Mouse (Mus musculus): ENCODE results near the gene Hyls1.
"Not testable (repeated sequence)": the region's sequence is repeated elsewhere in the genome, so short reads cannot be mapped to it uniquely, and the experiment has no call there.

Gene Hyls1

DNA sequence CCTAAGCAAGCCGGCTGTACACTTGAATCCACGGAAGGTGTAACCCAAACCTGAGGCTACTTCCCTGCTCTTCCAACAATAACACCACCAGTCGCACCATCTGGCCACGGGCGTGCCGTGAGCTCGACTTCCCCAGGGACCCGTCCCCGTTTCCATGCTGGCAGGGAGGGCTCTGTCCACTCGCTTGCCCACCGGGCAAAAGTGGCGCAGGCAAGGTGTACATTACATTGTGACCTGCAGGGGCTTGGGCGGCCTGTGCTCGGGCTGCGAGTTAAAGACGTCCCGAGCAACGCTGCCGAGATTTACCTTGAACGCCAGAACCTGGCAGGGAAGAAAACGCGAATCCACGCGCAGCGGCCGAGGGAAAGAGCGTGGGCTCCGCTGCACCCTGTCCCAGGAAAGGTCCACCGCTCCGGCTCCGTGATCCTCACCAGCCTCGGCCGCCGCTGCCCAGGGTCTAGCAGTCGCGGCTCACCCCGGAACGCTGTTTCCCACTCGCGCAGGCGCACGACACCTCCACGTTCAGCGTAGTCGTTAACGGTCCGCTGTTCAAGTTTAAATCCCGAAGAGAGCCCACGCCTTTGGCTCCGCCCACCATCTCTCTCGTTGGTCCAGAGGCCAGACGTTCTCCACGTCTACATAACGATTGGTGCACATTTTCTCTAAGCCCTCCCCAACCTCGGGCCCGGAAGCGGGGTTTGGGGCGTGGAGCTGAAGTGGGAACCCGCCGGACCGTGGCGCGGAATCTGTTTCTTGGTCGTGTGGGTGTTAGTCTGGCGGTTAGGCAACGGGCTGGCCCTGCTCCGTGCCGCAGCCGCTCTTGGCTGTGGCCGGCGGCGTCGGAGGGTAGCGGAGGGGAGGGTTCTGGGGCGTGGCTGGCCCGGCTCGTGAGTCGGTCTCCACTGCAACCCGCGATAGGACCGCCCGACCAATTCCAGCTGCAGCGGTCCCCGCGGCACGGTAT, at the start of gene Hyls1, which contains the start of gene Pate2:
Gene Hyls1, minus strand, starts transcription at position 828 of the 964 bp plus-strand sequence.
Gene Pate2, plus strand, starts transcription at position 714 of the 964 bp plus-strand sequence.
- DNase-seq (ENCODE audit: low spot score), result peak; percentile 95

DNA sequence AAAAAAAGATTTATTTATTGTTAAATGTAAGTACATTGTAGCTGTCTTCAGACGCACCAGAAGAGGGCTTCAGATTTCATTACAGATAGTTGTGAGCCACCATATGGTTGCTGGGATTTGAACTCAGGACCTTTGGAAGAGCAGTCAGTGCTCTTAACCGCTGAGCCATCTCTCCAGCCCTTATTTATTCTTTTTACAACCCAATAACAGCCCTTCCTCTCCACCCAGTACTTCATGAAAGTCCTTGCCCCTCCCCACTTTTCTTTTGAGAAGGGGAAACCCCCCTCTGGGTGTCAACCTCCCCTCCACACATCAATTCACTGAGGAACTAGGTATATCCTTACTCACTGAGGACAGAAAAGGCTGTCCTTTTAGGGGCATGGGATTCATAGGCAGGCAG, 46.6 kb upstream of the Hyls1 start:
- DNase-seq (ENCODE audit: low spot score), result not testable (repeated sequence)

DNA sequence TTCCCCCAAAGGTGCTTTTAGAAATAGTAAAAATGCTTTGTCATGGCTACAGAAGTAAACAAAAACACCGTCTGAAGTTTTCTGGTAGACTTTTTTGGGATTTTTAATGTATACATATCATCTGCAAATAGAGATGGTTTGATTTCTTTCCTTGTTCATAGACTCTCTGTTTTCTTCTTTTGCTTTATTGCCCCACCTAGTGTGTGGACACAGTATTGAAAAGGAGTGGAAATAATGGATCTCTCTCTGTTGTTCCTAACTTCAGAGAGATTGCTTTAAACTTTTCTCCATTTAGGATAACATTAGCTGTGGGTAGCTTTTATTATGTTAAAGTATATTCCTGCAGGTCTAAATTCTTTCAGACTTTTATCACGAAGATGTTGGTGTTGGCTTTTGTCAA, 43.8 kb upstream of the Hyls1 start:
- no peak for DNase-seq (ENCODE audit: low spot score)

- DNase-seq (ENCODE audit: low spot score), result no peak
Observed at GRCm38 (mm10) chr9:35611841-35612240, 41.6 kb upstream of the Hyls1 start, which contains the start of gene Pate4. Gene Pate4, minus strand, starts transcription at chr9:35611941.

- DNase-seq (ENCODE audit: low spot score), result no peak
Observed at GRCm38 (mm10) chr9:35607647-35608405, 37.6 kb upstream of the Hyls1 start.

DNA sequence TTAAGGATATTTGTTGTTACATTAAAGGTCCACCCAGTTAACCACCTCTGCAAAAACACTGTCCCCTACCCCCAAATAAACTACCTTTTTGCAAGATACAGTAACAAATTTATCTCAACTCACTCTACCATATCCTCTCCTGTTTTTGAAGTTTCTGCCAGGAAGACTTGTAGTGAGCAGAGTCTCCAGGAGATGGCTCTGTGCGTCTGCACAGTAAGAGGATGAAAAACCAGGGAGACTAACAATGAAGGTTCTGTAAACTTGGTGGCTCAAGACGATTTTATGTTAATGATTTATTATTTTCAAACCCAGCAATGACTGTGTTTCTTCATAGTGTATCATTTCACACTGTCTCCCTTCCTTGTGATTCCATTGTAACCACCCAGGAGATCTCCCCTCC, 22.7 kb upstream of the Hyls1 start:
- no peak for DNase-seq (ENCODE audit: low spot score)

DNA sequence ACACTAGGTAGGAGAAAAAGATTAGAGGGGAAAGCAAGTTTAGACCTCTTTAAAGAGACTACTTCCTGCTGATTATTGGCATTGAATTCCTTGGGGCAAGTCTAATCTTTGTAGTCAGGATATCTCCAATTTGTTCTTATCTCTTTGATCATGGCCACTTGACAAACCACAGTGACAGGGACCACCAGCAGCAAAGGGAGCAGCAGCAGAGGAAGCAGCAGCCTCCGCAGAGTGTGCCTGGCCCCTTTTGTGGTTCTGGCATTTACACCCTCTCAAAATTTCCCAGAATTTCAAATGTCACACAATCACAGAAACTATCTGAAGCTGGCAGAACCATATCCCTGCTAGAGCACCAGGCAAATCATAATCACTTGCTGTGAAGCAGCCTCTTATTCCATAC, 17.5 kb upstream of the Hyls1 start:
- no peak for DNase-seq (ENCODE audit: low spot score)

DNA sequence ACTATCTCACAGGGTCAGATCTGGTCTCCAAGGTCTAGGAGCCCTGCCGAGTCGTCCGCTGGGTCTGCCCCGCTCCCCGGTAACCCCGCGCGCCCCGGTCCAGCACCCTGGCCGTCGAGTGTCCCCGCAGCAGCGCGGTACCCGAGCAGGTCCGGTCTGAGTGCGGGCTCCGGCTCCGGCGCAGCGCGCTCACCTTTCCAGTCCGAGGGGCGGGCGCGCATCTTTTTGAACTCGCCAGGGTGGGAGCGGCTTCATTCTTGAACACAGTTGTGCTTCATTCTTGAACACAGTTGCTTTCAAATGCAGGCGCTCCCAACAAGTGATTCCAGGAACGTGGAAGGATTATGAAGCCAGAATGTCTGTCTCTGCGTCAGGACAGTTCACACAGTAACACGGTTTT, 4.2 kb upstream of the Hyls1 start:
- DNase-seq (ENCODE audit: low spot score), result no peak

GRCm38 (mm10) chr9:35570663-35571062, 465 bp upstream of the Hyls1 start:
- no peak for DNase-seq (ENCODE audit: low spot score)

DNA sequence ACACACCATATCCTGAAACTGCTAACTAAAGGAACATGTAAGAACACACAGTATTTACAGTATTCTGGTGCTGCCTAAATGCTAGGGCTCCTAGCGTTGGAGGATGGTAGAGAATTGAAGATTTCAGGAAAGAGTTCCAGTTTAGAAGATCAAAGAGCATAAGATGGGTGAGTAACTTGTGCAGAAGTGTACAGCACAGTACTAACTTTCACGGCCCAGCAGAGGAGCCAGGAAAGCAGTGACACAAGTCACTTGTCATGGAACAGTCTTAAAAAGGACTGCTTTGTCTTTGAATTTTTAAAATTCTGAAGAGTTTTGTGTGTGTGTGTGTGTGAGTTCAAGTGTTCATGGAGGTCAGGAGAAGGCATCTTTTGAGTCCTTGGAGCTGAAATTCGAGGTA, 2.2 kb downstream of the Hyls1 start:
- no peak for DNase-seq (ENCODE audit: low spot score)

- no peak for DNase-seq (ENCODE audit: low spot score)
Observed at GRCm38 (mm10) chr9:35564536-35565240, 5.5 kb downstream of the Hyls1 start.

- DNase-seq (ENCODE audit: low spot score), result no peak
Observed at GRCm38 (mm10) chr9:35561583-35561982, 8.6 kb downstream of the Hyls1 start.

DNA sequence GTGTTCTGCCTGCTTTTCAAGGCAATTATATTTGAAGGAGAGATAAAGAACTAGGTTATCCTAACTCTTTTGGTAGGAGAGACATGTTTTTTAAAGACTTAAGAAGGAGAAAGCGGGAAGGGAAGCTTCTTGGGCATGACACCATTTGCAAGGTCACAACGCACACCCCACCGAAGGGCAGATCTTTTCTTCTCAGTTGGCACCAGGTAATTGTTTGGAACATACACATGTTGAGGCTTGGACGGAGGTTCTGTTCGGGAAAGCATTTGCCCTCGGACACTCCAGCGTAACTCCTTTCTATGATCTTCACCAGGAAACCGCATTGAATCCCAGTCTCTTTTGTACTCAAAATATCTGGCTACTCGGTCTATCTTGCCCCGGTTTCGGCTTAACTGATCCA, 9.1 kb downstream of the Hyls1 start:
- DNase-seq (ENCODE audit: low spot score), result no peak

GRCm38 (mm10) chr9:35559009-35559890, 10.9 kb downstream of the Hyls1 start:
- DNase-seq (ENCODE audit: low spot score), result peak; percentile 88

DNA sequence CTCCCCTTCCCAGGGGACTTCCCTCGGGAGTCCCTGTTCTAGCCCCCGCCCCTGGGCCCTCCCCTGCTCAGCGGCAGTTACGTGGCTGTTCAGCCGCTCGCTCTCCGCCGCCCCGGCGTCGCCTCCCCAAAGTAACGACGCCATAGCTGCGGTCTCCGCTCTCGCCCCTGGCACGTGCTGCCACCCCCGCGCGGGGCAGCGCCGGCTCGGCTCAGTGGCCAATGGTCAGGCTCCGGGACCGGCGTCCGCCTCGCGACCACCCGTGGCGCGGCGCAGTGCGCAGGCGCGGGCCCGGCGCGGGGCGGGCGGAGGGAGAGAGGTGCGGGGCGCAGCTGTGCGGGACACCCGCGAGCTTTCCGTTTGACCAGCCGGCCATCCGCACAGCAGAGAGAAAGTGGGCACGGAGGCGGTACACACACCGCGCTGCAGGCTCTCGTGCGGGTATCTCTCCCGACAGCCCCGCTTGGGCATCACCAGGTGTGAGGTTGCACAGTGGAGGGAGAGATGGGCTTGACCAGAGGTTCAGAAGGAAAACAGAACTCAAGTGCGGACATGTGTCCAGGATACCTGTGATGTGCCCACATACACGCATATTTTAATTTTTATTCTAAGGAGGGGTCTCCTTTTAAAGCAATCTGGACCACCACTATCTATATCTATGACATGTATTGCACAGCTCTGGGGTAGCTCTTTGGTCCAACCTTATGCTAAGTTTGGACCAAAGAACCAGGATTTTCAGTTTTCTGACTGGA, 11.8 kb downstream of the Hyls1 start, which contains the start of the genes Ddx25 and Pus3:
Gene Ddx25, minus strand, starts transcription at position 272 of the 752 bp plus-strand sequence.
Gene Pus3, plus strand, starts transcription at position 339 of the 752 bp plus-strand sequence.
- peak; percentile 74 for DNase-seq (ENCODE audit: low spot score)

- no peak for DNase-seq (ENCODE audit: low spot score)
Observed at GRCm38 (mm10) chr9:35556494-35557102, 13.6 kb downstream of the Hyls1 start.

DNA sequence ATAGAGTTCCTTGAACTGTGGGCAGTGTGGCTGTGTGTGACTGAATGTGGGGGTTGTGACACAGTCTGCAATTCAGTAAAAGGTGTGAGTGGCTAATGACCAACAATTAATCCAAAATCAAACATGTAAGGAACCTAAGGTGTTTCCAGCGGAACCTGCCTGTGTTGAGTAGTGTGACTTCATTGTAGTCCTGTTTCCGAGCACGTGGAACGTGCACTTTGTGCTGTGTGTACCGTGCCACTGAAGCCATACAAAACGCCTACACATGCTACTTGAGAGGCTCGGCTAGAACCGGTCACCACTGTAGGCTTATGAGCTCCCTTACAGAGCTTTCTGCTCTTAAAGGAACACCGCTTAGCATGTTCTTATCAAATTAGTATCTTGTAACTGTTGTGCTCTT, 21.7 kb downstream of the Hyls1 start:
- no peak for DNase-seq (ENCODE audit: low spot score)

DNA sequence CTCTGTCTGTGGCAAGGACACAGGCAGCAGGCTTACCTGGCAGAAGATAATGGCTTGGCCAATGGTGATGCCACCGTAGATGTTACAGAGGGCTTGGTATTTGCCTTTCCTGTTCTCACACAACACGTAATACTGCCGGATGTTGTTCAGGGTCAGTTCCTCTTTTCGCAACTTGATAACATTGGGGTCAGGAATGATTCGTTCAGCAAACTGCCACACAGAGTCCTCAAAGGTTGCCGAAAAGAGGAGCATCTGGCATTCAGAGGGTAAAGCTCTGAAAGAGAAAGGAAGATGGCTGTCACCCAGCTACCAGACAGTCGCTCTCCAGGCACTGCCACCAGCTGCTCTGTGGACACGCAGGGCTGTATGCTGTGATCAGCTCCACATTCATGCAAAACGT, 23.5 kb downstream of the Hyls1 start:
- no peak for DNase-seq (ENCODE audit: low spot score)

- DNase-seq (ENCODE audit: low spot score), result no peak
Observed at GRCm38 (mm10) chr9:35545704-35546103, 24.5 kb downstream of the Hyls1 start.

DNA sequence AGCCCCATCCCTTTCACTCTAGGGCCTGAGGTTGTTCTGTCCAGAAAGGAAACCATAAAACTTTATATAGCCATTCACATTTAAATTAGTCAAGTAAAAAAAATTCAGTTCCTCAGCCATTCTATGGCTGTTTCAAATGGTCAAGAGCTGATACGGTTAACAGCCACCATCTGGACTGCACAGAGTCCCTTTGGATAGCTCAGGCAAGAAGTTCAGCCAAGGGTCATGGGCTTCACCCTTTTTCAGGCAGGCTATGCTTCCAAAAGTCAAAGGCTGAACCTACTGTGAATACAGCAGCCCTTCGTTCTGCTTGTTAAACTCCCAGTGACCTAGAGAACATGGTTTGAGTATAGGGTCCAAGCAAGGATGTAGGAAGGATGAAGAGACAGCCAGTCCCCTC, 25.5 kb downstream of the Hyls1 start:
- DNase-seq (ENCODE audit: low spot score), result no peak
